Mouse (Mus musculus): ENCODE data around the gene Pogk. TPM values are rescaled to one million over a fixed set of nuclear protein-coding genes. Genes with fewer than 3 reads are reported as not detected.

The Pogk gene
- total and polyA plus RNA-seq, 3 experiments, result 4.9 to 10.4 (median 7.3) TPM

- Histone ChIP-seq H3K4me1 (ENCODE audit: control insufficient read depth in 1 of 2, insufficient read depth in 2 of 2) (peaks cover 6 to 22% of the 10 kb centered on the region in 2 experiments), H3K79me2 (replicated peaks; ENCODE audit: control insufficient read depth, extremely low read depth, insufficient read depth, poor library complexity, severe bottlenecking) (no peaks in the 10 kb centered on the region), H3K27ac (ENCODE audit: insufficient read depth, low read depth) (no peak overlapping the region), H3K4me2 (ENCODE audit: insufficient read depth, low read depth, poor library complexity, severe bottlenecking) (no peak overlapping the region), H3K9me3 (replicated peaks; ENCODE audit: low read length) (no peaks in the 10 kb centered on the region), H3K27me3 (replicated peaks) (no peaks in the 10 kb centered on the region), H3K36me3 (replicated peaks in 1 of 2; ENCODE audit: control insufficient read depth in 1 of 2, insufficient read depth in 1 of 2, low read length in 1 of 2) (no peaks in the 10 kb centered on the region), H3K4me3 (replicated peaks in 1 of 3; ENCODE audit: low read depth in 2 of 3, low read length in 2 of 3, poor library complexity in 1 of 3) (no peak overlapping the region), H3K9ac (ENCODE audit: insufficient read depth, low read depth) (no peak overlapping the region)
- TF ChIP-seq MEF2A (IDR thresholded peaks at IDR 0.05; ENCODE audit: borderline replicate concordance, low read depth, low read length), result no peak
- no peak for TF ChIP-seq NRF1 (IDR thresholded peaks at IDR 0.05; ENCODE audit: low read depth, low read length)
- TF ChIP-seq EP300 (IDR thresholded peaks at IDR 0.05; ENCODE audit: low read length), result no peak
- no peak for TF ChIP-seq MAFK (IDR thresholded peaks at IDR 0.05; ENCODE audit: insufficient replicate concordance, low read length)
- TF ChIP-seq HCFC1 (IDR thresholded peaks at IDR 0.05; ENCODE audit: low read depth, low read length), result no peak
- in situ Hi-C loops (cut with MboI; ENCODE audit: low pct_ligation_motif_present, low pct_unique_long_range_greater_than_20kb, low sequenced_read_pairs), result no loop called here
- no peak for DNase-seq (ENCODE audit: extremely low read depth)
- dilution Hi-C loops (cut with MboI; ENCODE audit: extremely low pct_ligation_motif_present, extremely low pct_unique_long_range_greater_than_20kb, low sequenced_read_pairs), result no loop called here
These were observed 66.1 kb downstream of the Pogk start for GRCm38 (mm10) chr1:166343586-166343985.

DNA sequence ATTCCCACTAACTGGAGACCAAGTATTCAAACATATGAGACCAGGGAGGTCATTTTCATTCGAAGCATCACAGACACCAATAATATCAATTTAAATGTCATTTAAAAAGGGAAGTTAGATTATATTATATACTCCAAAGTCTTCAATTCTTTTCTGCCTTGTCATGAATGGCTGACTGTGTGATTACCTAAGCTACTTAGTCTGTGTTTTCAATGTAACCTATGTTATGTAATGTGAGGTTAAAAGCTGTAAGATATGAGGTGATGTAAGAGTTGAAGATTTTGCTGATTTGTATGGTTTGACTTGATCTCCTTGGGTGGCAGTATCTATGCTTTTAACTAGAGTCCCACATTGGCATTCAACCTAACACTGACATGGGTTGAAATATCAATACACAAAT is 67.1 kb downstream of the Pogk start:
- dilution Hi-C loops (cut with MboI; ENCODE audit: extremely low pct_ligation_motif_present, extremely low pct_unique_long_range_greater_than_20kb, low sequenced_read_pairs), result no loop called here
- in situ Hi-C loops (cut with MboI; ENCODE audit: low pct_ligation_motif_present, low pct_unique_long_range_greater_than_20kb, low sequenced_read_pairs), result no loop called here
- no peak for TF ChIP-seq TBP (conservative IDR thresholded peaks at IDR 0.05; ENCODE audit: low read depth, low read length)

DNA sequence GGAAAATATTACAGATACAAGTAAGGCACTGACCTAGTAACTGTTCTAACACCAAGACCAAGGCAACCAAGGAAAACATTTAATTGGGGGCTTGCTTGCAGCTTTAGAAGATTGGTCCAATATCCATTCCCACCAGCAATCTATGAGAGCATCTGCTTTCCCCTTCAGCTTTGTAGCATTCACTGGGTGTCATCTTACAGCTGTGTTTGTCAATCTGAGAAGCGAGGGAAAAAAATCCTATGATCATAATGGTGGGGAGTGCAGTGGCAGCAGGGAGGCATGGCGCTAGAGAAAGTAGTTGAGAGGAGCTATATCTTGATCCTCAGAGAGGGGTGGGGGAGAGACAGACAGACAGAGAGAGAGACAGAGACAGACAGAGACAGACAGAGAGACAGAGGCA is 67.6 kb downstream of the Pogk start:
- Histone ChIP-seq H3K9me3 (replicated peaks; ENCODE audit: low read length) (no peaks in the 10 kb centered on the region), H3K4me3 (replicated peaks in 1 of 3; ENCODE audit: low read depth in 2 of 3, low read length in 2 of 3, poor library complexity in 1 of 3) (no peak overlapping the region), H3K4me1 (ENCODE audit: control insufficient read depth in 1 of 2, insufficient read depth in 2 of 2) (peaks cover 6 to 21% of the 10 kb centered on the region in 2 experiments), H3K9ac (ENCODE audit: insufficient read depth, low read depth) (no peak overlapping the region), H3K27ac (ENCODE audit: insufficient read depth, low read depth) (no peak overlapping the region), H3K79me2 (replicated peaks; ENCODE audit: control insufficient read depth, extremely low read depth, insufficient read depth, poor library complexity, severe bottlenecking) (no peaks in the 10 kb centered on the region), H3K4me2 (ENCODE audit: insufficient read depth, low read depth, poor library complexity, severe bottlenecking) (no peak overlapping the region), H3K27me3 (replicated peaks) (no peaks in the 10 kb centered on the region), H3K36me3 (replicated peaks in 1 of 2; ENCODE audit: control insufficient read depth in 1 of 2, insufficient read depth in 1 of 2, low read length in 1 of 2) (no peaks in the 10 kb centered on the region)
- TF ChIP-seq NELFE (IDR thresholded peaks at IDR 0.05; ENCODE audit: low read depth, low read length) (no peak), SIN3A (IDR thresholded peaks at IDR 0.05; ENCODE audit: low read length) (no peak), USF2 (conservative IDR thresholded peaks at IDR 0.05; ENCODE audit: low read depth, low read length) (no peak), ELF1 (IDR thresholded peaks at IDR 0.05; ENCODE audit: low read depth, low read length) (no peak)
- dilution Hi-C loops (cut with MboI; ENCODE audit: extremely low pct_ligation_motif_present, extremely low pct_unique_long_range_greater_than_20kb, low sequenced_read_pairs), result no loop called here
- in situ Hi-C loops (cut with MboI; ENCODE audit: low pct_ligation_motif_present, low pct_unique_long_range_greater_than_20kb, low sequenced_read_pairs), result no loop called here
- DNase-seq (ENCODE audit: extremely low read depth), result no peak

More for the DNA sequence above, 67.1 kb downstream of the Pogk start:
- Histone ChIP-seq H3K9me3 (replicated peaks; ENCODE audit: low read length) (no peaks in the 10 kb centered on the region), H3K79me2 (replicated peaks; ENCODE audit: control insufficient read depth, extremely low read depth, insufficient read depth, poor library complexity, severe bottlenecking) (no peaks in the 10 kb centered on the region), H3K36me3 (replicated peaks in 1 of 2; ENCODE audit: control insufficient read depth in 1 of 2, insufficient read depth in 1 of 2, low read length in 1 of 2) (no peaks in the 10 kb centered on the region), H3K4me3 (replicated peaks in 1 of 3; ENCODE audit: low read depth in 2 of 3, low read length in 2 of 3, poor library complexity in 1 of 3) (no peak overlapping the region), H3K27me3 (replicated peaks) (no peaks in the 10 kb centered on the region), H3K4me1 (ENCODE audit: control insufficient read depth in 1 of 2, insufficient read depth in 2 of 2) (peaks cover 6 to 22% of the 10 kb centered on the region in 2 experiments), H3K9ac (ENCODE audit: insufficient read depth, low read depth) (no peak overlapping the region), H3K4me2 (ENCODE audit: insufficient read depth, low read depth, poor library complexity, severe bottlenecking) (no peak overlapping the region), H3K27ac (ENCODE audit: insufficient read depth, low read depth) (no peak overlapping the region)
- no peak for DNase-seq (ENCODE audit: extremely low read depth)

All from CH12.LX (cell line).